Mouse (Mus musculus) lung, embryonic 14.5 days (tissue): Measurements from ENCODE around the gene Nphp3. TPM values are rescaled to one million over a fixed set of nuclear protein-coding genes. Genes with fewer than 3 reads are reported as not detected.

ENCODE experiments used
- ATAC-seq: fragments of 200-750 bp; cut with Nextera tagmentation; 2 replicates; pipeline ENCODE4 v1.8.0; 2017; ENCODE audit warnings: mild to moderate bottlenecking, moderate TSS enrichment, moderate library complexity; ENCODE audit not compliant: insufficient read depth
- DNase-seq: peaks from one replicate; pipeline ENCODE4 v3.0.0-alpha.2; 2015
- H3K27ac ChIP-seq: fragments of 300-500 bp; sonication (generic); 2 replicates; pipeline ENCODE4 v1.5.1; 2014; ENCODE audit warnings: low read depth, mild to moderate bottlenecking, moderate library complexity
- H3K27me3 ChIP-seq: fragments of 300-500 bp; sonication (generic); 2 replicates; pipeline ENCODE4 v1.6.1; 2014; ENCODE audit warnings: low read length, control low read depth; ENCODE audit not compliant: insufficient read depth
- H3K36me3 ChIP-seq: fragments of 300-500 bp; sonication (generic); 2 replicates; pipeline ENCODE4 v1.6.1; 2014; ENCODE audit warnings: control low read depth; ENCODE audit not compliant: insufficient read depth
- H3K4me1 ChIP-seq: fragments of 300-500 bp; sonication (generic); 2 replicates; pipeline ENCODE4 v1.6.1; 2014; ENCODE audit warnings: antibody characterized with exemption, control low read depth; ENCODE audit not compliant: insufficient read depth
- H3K4me2 ChIP-seq: fragments of 300-500 bp; sonication (generic); 2 replicates; pipeline ENCODE4 v1.6.1; 2014; ENCODE audit warnings: mild to moderate bottlenecking
- H3K4me3 ChIP-seq: fragments of 300-500 bp; sonication (generic); 2 replicates; pipeline ENCODE4 v1.5.1; 2014; ENCODE audit warnings: low read depth, low read length
- H3K9ac ChIP-seq: fragments of 300-500 bp; sonication (generic); 2 replicates; pipeline ENCODE4 v1.6.1; 2014
- H3K9me3 ChIP-seq: fragments of 300-500 bp; sonication (generic); 2 replicates; pipeline ENCODE4 v1.6.1; 2016; ENCODE audit warnings: low read depth, low read length, control low read depth
- CTCF ChIP-seq: IDR thresholded peaks from 2 replicates; pipeline ENCODE4 v1.5.1; 2016; ENCODE audit warnings: antibody characterized with exemption, low read depth
- WGBS: fragments of 180-500 bp; shearing (Covaris S2); extraction: QIAGEN DNeasy Blood & Tissue Kit; methylation state at CpG from one replicate; pipeline ENCODE4 v1.1.7; 2014; 5-methylcytosine and 5-hydroxymethylcytosine counted together
- polyA plus RNA-seq: library from polyadenylated mRNA; unstranded; fragments of >200 nt; fragmentation: Nextera tagmentation; extraction: Ambion mirVana; gene quantifications from 2 replicates; pipeline ENCODE4 v1.2.1, GENCODE M21; 2014

The Nphp3 gene
- polyA plus RNA-seq, 1 experiment from 2014 or later: 5.1 TPM

DNA sequence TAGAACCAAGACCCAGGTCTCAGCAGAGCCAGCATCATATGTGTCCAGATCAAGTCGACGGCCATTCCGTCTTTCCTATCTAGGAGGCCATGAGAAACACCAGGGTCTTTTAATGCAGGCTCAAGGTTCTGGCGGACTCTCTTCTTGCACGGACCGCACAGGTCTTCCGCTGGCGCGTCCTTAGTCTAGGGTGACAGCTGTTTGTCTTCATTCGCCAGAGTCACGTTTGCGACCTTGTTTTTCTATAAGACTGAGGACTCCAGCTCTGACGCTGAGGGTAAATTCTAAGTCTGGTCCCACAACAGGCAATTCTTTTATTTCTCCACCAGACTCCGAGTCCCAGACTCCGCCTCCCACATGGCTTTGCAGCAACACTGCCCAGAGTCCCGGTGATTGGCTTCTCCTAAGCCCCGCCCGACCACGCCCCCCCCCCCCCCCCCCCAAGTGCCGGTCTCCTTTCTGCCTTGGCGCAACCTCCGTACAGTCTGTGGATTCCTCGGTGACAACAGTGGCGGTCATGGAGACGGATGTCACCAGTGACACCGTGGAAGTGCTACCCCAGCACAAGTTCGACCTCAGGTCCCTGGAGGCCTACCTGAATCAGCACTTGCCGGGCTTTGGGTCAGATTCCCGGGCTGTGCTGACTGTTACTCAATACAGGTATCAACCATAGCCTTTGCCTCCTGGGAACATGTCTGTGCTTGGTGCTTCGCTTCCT is 61.1 kb downstream of the Nphp3 start, which contains the start of gene Acad11:
Gene Acad11 (plus strand): TSS at position 134 of the 718 bp plus-strand sequence.
- DNase-seq (peak; percentile 93), ATAC-seq (peak; percentile 98)
- Histone ChIP-seq H3K4me3 (peak within 1 kb of the TSS; percentile 99), H3K4me1 (peaks cover 6% of the 10 kb centered on the region; the same call in 1 of the 2 replicates), H3K9me3 (no peaks in the 10 kb centered on the region), H3K36me3 (peaks cover 19% of the 10 kb centered on the region), H3K27ac (peak within 1 kb of the TSS; percentile 52; the same call in 1 of the 2 replicates), H3K4me2 (peak within 1 kb of the TSS; percentile 90), H3K9ac (peak within 1 kb of the TSS; percentile 74), H3K27me3 (no peaks in the 10 kb centered on the region)
- no peak for TF ChIP-seq CTCF
- under 1% methylated on average over 28 of the region's 30 CpGs for WGBS

DNA sequence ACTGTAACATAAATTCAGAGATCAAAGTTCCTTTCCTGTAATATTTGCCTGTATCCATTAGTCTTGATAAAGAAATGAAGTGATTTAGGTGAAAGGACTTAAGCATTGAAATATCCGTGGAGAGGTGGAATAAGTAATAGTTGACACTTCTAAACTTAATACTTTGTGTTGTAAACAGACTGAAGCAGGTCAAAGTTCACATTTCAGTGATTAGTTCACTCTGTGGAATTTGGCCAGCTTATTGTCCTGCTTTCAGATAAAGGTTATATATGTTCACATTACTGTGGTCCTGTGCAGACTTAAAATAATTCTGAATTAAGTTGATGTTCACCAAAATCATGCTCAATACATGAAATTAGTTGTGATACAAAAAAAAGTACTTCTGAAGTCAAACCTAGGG is 62.2 kb downstream of the Nphp3 start:
- Histone ChIP-seq H3K9me3 (no peaks in the 10 kb centered on the region), H3K4me3 (no peak overlapping the region; the same call in 1 of the 2 replicates), H3K27me3 (no peaks in the 10 kb centered on the region), H3K36me3 (peaks cover 15% of the 10 kb centered on the region), H3K27ac (no peak overlapping the region), H3K4me2 (no peak overlapping the region), H3K9ac (no peak overlapping the region), H3K4me1 (peaks cover 6% of the 10 kb centered on the region; the same call in 1 of the 2 replicates)
- no peak for ATAC-seq
- 31% methylated on average over 1 of the region's 1 CpGs for WGBS
- no peak for DNase-seq
- no peak for TF ChIP-seq CTCF

DNA sequence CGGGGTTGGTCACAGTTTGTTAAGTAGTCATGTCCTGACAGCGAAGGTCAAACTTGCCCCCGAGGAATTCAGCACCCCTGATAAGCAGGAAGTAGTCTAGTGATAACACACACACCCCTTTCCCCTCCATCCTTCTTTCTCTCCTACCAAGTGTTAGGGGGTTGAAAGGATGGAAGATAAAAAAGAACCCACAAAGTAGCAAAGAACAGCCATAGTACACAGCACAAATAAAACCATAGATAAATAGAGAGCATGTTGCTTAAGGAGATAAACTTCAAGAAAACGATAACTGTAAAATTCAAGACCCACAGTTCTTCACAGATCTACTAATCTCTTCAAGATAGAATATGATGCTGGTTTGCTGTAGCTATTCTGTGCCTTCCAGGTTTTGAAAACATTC is 67.9 kb downstream of the Nphp3 start:
- no peak for ATAC-seq
- TF ChIP-seq CTCF: no peak

DNA sequence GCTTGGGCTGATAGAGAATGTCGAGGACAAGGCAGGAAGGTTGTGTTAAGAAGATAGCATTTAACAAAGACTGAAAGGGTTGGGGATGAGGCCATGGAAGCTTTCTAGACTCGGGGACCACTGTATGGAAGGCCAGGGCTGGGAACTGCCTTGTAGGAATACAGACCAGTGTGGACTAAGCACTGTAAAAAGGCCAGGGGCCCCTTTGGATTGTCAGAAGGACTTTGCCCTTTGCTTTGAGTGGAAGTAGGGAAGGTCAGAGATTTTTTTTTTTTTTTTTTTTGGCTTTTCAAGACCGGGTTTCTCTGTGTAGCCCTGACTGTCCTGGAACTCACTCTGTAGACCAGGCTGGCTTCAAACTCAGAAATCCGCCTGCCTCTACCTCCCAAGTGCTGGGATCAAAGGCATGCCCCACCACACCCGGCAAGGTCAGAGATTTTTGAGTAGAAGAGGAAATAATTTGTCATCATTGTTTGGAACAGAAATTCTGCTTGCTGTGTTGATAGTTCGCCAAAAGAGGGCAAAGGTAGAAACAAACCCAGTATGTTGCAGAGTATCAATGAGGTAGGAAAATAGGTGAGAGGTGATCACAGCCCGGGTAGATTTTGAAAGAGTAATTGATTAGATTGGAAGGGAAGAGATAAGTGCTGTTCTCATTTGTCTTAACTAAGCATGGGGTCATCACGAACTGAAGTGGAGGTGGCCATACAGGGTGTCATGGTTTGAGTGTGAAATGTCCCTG is 68.7 kb downstream of the Nphp3 start:
- Histone ChIP-seq H3K4me3 (no peak overlapping the region), H3K36me3 (no peaks in the 10 kb centered on the region), H3K9me3 (no peaks in the 10 kb centered on the region), H3K4me2 (no peak overlapping the region), H3K27me3 (no peaks in the 10 kb centered on the region), H3K27ac (no peak overlapping the region), H3K9ac (no peak overlapping the region), H3K4me1 (no peaks in the 10 kb centered on the region)
- TF ChIP-seq CTCF: no peak
- 66% methylated on average over 8 of the region's 8 CpGs for WGBS
- DNase-seq: no peak
- ATAC-seq: no peak

More for the DNA sequence above, 67.9 kb downstream of the Nphp3 start:
- no peak for DNase-seq
- Histone ChIP-seq H3K4me1 (no peaks in the 10 kb centered on the region), H3K27me3 (no peaks in the 10 kb centered on the region), H3K9ac (no peak overlapping the region), H3K27ac (no peak overlapping the region), H3K9me3 (no peaks in the 10 kb centered on the region), H3K36me3 (no peaks in the 10 kb centered on the region), H3K4me2 (no peak overlapping the region), H3K4me3 (no peak overlapping the region)
- 73% methylated on average over 4 of the region's 4 CpGs for WGBS

DNA sequence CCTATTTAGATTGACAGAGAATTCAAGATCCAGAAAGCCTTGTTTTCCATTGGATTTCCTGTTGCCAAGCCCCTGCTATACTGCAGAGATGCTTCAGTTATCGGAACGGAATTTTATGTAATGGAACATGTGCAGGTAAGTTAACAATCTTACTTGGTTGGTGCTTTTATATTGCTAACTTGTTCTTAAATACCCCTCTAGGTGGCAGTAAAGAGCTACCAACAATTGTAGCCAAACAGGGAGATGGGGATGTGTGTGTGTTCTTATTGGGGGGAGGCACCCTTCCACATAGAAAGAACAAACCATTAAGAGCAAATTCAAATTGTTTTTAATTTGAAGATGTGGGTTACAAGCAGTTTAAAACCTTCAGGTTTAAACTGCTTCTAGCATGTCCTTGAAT is 73.5 kb downstream of the Nphp3 start:
- Histone ChIP-seq H3K27ac (no peak overlapping the region), H3K9me3 (no peaks in the 10 kb centered on the region), H3K27me3 (no peaks in the 10 kb centered on the region), H3K4me1 (no peaks in the 10 kb centered on the region), H3K4me3 (no peak overlapping the region), H3K9ac (no peak overlapping the region), H3K4me2 (no peak overlapping the region), H3K36me3 (no peaks in the 10 kb centered on the region)
- 69% methylated on average over 2 of the region's 2 CpGs for WGBS
- peak; percentile 57 for DNase-seq
- ATAC-seq: no peak
- TF ChIP-seq CTCF: peak; percentile 59

DNA sequence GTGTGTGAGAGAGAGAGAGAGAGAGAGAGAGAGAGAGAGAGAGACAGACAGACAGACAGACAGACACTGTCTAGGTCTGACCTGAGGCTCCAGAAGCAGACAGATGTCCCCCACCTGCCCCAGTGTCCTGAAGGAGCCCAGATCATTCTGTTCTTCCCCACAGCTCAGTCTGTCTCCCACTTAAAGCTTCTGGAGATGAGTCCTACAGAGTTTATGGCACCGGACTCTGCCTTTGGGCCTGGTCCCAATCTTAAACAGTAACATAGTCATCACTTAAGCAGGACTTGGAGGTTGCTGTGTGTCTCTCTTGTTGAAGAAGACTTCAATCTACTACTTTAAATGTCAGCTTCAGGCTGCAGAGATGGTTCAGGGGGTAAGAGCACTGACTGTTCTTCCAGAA is 76.4 kb downstream of the Nphp3 start:
- no peak for TF ChIP-seq CTCF
- H3K9ac ChIP-seq: no peak overlapping the region
- H3K36me3 ChIP-seq: no peaks in the 10 kb centered on the region
- H3K4me1 ChIP-seq: no peaks in the 10 kb centered on the region
- H3K27ac ChIP-seq: no peak overlapping the region
- H3K4me2 ChIP-seq: no peak overlapping the region
- H3K27me3 ChIP-seq: no peaks in the 10 kb centered on the region
- WGBS: 95% methylated on average over 1 of the region's 1 CpGs
- H3K9me3 ChIP-seq: no peaks in the 10 kb centered on the region
- no peak for ATAC-seq
- no peak overlapping the region for H3K4me3 ChIP-seq
- no peak for DNase-seq

DNA sequence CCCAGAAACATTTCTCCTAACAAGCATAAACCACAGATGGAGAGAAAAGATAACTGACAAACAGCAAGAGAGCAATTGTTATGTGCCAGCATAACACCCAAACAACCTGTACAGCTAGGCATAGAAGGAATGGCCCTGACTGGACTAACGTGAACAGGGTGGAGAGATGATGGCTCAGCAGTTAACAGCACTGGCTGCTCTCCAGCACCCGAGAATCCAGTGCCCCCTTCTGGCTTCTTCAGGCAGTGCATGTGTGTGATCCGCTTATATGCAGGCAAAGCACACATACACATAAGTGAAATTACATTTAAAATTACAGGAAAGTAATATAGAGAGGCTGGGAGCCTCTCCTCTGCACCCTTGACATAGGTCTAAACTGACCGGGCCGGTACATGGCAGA is 77.0 kb downstream of the Nphp3 start:
- Histone ChIP-seq H3K36me3 (no peaks in the 10 kb centered on the region), H3K9ac (no peak overlapping the region), H3K27me3 (no peaks in the 10 kb centered on the region), H3K4me1 (no peaks in the 10 kb centered on the region), H3K27ac (no peak overlapping the region), H3K4me3 (no peak overlapping the region), H3K9me3 (no peaks in the 10 kb centered on the region), H3K4me2 (no peak overlapping the region)
- 37% methylated on average over 5 of the region's 5 CpGs for WGBS
- no peak for ATAC-seq
- peak; percentile 67 for TF ChIP-seq CTCF
- DNase-seq: peak; percentile 76
